Mouse (Mus musculus) E14TG2a.4 (cell line): ENCODE data around the gene Chst14.

Experiments used
- CTCF ChIP-seq: conservative IDR thresholded peaks from 2 replicates; pipeline ENCODE4 v1.5.1; 2014; ENCODE audit warnings: low read length
- NANOG ChIP-seq: IDR thresholded peaks from 2 replicates; pipeline ENCODE4 v1.6.1; 2014; ENCODE audit warnings: borderline replicate concordance, low read length, mixed read lengths
- POU5F1 ChIP-seq: IDR thresholded peaks from 2 replicates; pipeline ENCODE4 v1.6.1; 2014; ENCODE audit warnings: low read length, borderline replicate concordance

DNA sequence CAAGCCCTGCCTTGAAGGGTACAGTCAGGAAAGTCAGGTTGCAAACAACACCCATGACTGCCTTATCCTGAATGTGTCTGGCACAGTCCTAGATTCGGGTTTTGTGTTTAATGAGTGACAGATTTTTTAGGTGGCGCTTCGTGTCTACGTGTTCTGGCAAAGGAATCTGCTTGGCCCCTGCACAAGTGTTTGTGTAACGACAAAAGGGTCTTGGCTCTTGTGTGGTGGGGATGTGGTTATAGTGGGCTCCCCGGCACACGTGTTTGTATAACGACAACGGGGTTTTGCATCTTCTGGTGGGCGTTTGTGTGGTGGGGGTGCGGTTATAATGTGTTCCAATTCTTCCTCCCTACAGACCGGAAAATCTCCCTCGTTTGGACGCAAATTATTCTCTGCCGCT, 49.6 kb downstream of the Chst14 start:
- no peak for TF ChIP-seq CTCF
- TF ChIP-seq POU5F1, result no peak
- no peak for TF ChIP-seq NANOG
